ENCODE assay signal across 8 mouse cellular contexts in the genomic region with DNA sequence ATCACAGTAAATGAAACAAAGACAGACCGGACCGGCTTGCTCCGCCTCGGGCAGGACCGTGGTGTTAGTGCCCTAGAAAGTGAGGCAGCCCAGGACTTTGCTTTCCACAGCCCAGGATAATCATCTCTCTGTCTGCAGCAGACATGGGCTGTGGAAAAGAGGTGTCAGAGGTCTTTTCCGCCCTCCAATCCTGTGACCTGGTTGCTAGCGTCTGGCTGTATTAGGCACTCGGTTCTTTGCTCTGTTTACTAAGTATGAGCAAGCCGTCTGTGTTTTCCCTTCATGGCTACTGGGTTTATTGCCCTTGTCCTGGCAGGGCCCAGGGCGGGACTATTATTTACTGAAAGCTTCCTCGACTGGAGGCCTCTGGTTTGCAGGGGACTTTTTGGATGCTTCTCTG.
DNase-seq lines count a peak whose midpoint lies in the region; ATAC-seq lines count a peak whose summit lies in the region.

No protein-coding gene starts in this region.

- no peaks in the 10 kb centered on the region; the same call in 1 of the 2 replicates for H3K4me1 ChIP-seq in hindbrain, embryonic 10.5 days (replicated peaks)
- H3K4me1 ChIP-seq in hindbrain, embryonic 14.5 days (replicated peaks; ENCODE audit: control insufficient read depth, insufficient read depth, low read length), result no peaks in the 10 kb centered on the region
- H3K4me1 ChIP-seq in embryonic facial prominence, embryonic 13.5 days, result peaks cover 12% of the 10 kb centered on the region; the same call in 1 of the 2 replicates
- H3K4me1 ChIP-seq in kidney, embryonic 16.5 days (ENCODE audit: insufficient read depth, low read length), result peaks cover 11% of the 10 kb centered on the region

- 65% methylated on average over 11 of the region's 11 CpGs for WGBS in hindbrain, embryonic 10.5 days
- WGBS in hindbrain, embryonic 14.5 days, result 60% methylated on average over 11 of the region's 11 CpGs
- WGBS in embryonic facial prominence, embryonic 13.5 days, result 38% methylated on average over 11 of the region's 11 CpGs
- WGBS in kidney, embryonic 16.5 days, result 11% methylated on average over 11 of the region's 11 CpGs

- H3K9ac ChIP-seq in hindbrain, embryonic 14.5 days, result no peak overlapping the region
- peak overlapping the region; percentile 41; the same call in 1 of the 2 replicates for H3K9ac ChIP-seq in embryonic facial prominence, embryonic 13.5 days
- peak overlapping the region; percentile 45 for H3K9ac ChIP-seq in kidney, embryonic 16.5 days (replicated peaks; ENCODE audit: low read length)

- no peaks in the 10 kb centered on the region for H3K27me3 ChIP-seq in hindbrain, embryonic 10.5 days (ENCODE audit: insufficient read depth, poor library complexity, severe bottlenecking)
- no peaks in the 10 kb centered on the region for H3K27me3 ChIP-seq in hindbrain, embryonic 14.5 days (ENCODE audit: control insufficient read depth, insufficient read depth, low read length)
- no peaks in the 10 kb centered on the region for H3K27me3 ChIP-seq in embryonic facial prominence, embryonic 13.5 days
- H3K27me3 ChIP-seq in kidney, embryonic 16.5 days (ENCODE audit: insufficient read depth, low read length), result no peaks in the 10 kb centered on the region

- ATAC-seq in hindbrain, embryonic 14.5 days (ENCODE audit: low FRiP score), result no peak
- no peak for ATAC-seq in embryonic facial prominence, embryonic 13.5 days (ENCODE audit: insufficient number of reproducible peaks, insufficient read depth, low FRiP score, low TSS enrichment, low read depth)
- peak; percentile 84 for ATAC-seq in kidney, embryonic 16.5 days (ENCODE audit: low FRiP score, low TSS enrichment)
- ATAC-seq in megakaryocyte progenitor cell, adult 5-6 weeks (replicated peaks; ENCODE audit: poor library complexity), result no peak

- DNase-seq in hindbrain, embryonic 10.5 days (ENCODE audit: low spot score), result peak; percentile 5
- no peak for DNase-seq in hindbrain, embryonic 14.5 days (ENCODE audit: low spot score)
- peak; percentile 48 to 71 for DNase-seq in lung, postnatal 4 days
- no peak for DNase-seq in ovary, postnatal 14 days (ENCODE audit: low spot score)
- DNase-seq in cerebellum, adult 11-12 months, result no peak

- no peaks in the 10 kb centered on the region for H3K36me3 ChIP-seq in hindbrain, embryonic 10.5 days
- no peaks in the 10 kb centered on the region for H3K36me3 ChIP-seq in hindbrain, embryonic 14.5 days (replicated peaks; ENCODE audit: control insufficient read depth, insufficient read depth)
- no peaks in the 10 kb centered on the region for H3K36me3 ChIP-seq in embryonic facial prominence, embryonic 13.5 days
- H3K36me3 ChIP-seq in kidney, embryonic 16.5 days (ENCODE audit: insufficient read depth, low read length), result no peaks in the 10 kb centered on the region

- H3K9me3 ChIP-seq in hindbrain, embryonic 10.5 days, result no peaks in the 10 kb centered on the region
- H3K9me3 ChIP-seq in hindbrain, embryonic 14.5 days (ENCODE audit: control insufficient read depth, low read length), result no peaks in the 10 kb centered on the region
- no peaks in the 10 kb centered on the region for H3K9me3 ChIP-seq in embryonic facial prominence, embryonic 13.5 days
- no peaks in the 10 kb centered on the region for H3K9me3 ChIP-seq in kidney, embryonic 16.5 days (ENCODE audit: low read length)

- no peak overlapping the region for H3K4me3 ChIP-seq in hindbrain, embryonic 10.5 days
- no peak overlapping the region for H3K4me3 ChIP-seq in hindbrain, embryonic 14.5 days (replicated peaks; ENCODE audit: low read length)
- H3K4me3 ChIP-seq in embryonic facial prominence, embryonic 13.5 days, result no peak overlapping the region
- peak overlapping the region; percentile 12 for H3K4me3 ChIP-seq in kidney, embryonic 16.5 days (ENCODE audit: low read length)

- H3K4me2 ChIP-seq in hindbrain, embryonic 14.5 days (replicated peaks), result no peak overlapping the region
- H3K4me2 ChIP-seq in embryonic facial prominence, embryonic 13.5 days, result peak overlapping the region; percentile 29
- peak overlapping the region; percentile 45 for H3K4me2 ChIP-seq in kidney, embryonic 16.5 days (replicated peaks; ENCODE audit: low read depth, low read length)

- H3K27ac ChIP-seq in hindbrain, embryonic 10.5 days, result peak overlapping the region; percentile 69
- no peak overlapping the region for H3K27ac ChIP-seq in hindbrain, embryonic 14.5 days
- H3K27ac ChIP-seq in embryonic facial prominence, embryonic 13.5 days, result peak overlapping the region; percentile 36
- peak overlapping the region; percentile 57 for H3K27ac ChIP-seq in kidney, embryonic 16.5 days (ENCODE audit: low read length)

Comparison
In these comparisons a context has a peak if more than half of its experiments do, and no peak if none do; other contexts are left out.
1. DNase-seq: peak in hindbrain, embryonic 10.5 days (single experiment) and lung, postnatal 4 days (2 of 2); none in hindbrain, embryonic 14.5 days (single experiment), ovary, postnatal 14 days (single experiment) and cerebellum, adult 11-12 months (single experiment).